Mouse (Mus musculus) CD4-positive, CD25-positive, alpha-beta regulatory T cell, adult 9 weeks (primary cell): ENCODE measurements around the gene Itga2b. TPM values are rescaled to one million over a fixed set of nuclear protein-coding genes. Genes with fewer than 3 reads are reported as not detected.

Experiments
- polyA plus RNA-seq: library from polyadenylated mRNA; unstranded; fragments of 100-300 nt; shearing (Covaris generic); gene quantifications from one replicate; pipeline ENCODE4 v1.2.1, GENCODE M21; 2017

Gene Itga2b
- polyA plus RNA-seq, result 2.0 TPM

DNA sequence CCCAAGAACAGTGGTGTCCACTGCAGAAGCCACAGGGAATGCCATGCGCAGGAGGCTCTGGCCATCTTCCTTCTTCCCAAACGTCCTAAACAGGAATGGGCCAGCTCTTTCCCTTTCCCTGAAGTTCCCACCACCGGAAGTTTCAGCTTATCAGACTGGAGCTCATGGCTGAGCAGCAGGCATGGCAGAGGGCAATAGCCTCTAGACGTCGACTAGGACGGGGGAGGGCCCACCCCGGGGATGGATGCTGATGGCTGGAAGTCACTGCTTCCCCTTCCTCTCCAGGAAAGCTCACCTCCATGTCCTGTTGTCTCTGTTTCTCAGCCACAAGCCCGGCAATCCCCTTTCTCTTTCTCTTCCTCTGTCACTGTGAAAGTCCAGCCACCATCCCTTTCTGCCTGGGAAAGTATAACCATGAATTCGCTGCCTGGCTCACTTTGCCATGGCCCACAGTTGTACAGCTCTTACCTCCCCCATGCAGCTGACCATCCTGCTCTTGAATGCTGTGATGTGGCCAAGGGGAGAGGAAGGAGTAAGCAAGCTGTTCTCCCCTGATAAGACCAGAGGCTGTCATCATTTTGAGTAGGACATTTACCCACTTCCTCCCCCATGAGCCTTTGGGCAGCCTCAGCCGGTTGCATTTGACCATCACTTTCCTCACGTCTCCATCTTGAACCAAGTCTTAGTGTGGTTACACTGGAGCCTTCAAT, at the start of gene Itga2b:
Gene Itga2b (minus strand): TSS at position 475 of the 710 bp plus-strand sequence.

DNA sequence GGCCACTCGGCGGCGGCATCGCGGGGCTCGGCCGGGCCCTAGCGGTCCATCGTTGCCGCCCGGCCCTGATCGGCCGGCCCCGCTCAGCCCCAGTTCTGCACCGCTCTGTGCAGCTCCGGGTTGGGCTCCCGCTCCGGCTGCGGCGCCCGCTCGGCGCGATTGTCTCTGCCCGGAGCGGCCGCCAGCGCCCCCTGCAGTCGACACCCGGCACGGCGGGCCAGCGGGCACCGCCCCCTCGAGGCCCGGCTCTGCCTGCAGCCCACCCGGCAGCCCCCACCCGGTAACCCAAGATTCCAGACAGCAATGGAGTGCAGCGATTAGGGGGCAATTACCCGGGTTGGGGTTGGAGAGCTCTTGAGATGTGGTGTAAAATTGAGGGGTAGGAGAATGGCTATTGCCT, 22.4 kb downstream of the Itga2b start, which contains the start of gene Fam171a2:
Gene Fam171a2 (minus strand): TSS at position 186 of the 400 bp plus-strand sequence.

DNA sequence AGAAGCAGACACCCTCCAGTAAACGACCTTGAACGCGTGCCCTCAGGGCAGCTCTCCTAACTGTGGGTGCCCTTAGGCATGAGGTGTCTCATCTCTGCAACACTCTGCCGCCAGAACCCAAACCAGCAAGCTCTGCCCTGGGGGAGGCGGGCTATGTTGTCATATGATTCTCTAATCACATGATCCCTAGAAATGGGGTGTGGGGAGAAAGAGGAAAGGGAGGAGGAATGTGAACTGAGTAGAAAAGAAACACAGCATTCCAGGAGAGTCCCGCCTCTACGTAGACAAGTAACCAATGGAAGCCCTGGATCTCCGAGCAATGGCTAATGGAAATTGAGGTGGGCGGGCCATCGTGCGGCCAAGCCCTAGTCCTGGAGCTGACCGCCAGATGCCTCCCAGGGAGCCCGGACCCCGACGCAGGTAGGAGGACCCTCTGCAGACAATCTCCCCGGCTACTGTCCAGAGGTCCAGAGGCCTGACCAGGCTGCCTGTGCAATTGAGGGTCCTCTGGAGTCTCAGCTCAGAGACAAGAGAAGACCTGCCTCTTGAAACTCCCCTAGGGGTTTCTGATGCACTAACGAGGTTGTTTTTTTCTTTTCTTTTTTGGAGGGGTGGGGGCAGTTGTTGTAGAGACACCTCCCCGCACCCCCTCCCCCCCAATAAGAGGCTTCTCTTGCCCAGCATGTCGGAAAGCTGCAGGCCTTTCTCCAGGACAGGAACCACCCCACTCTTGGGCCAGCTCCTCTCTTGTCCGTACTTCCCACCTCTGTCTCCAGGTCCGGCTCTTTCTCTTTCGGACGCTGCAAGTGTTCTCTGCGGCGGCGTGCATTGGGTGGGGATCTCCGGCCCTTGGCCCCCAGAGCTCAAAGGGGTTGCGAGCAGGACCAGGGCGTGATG, 39.6 kb downstream of the Itga2b start, which contains the start of gene Grn:
Gene Grn (plus strand): TSS at position 195 of the 897 bp plus-strand sequence.

GRCm38 (mm10) chr11:102407834-102408215, 62.1 kb downstream of the Itga2b start, which contains the start of gene Slc25a39:
Gene Slc25a39 (minus strand): TSS chr11:102407946.

Other genes with a start within 250 kb of the Itga2b start
- gene Hdac5, start 240.0 kb downstream of the Itga2b start, polyA plus RNA-seq, result 17.5 TPM
- gene BC030867, start 221.2 kb downstream of the Itga2b start, polyA plus RNA-seq, result 1.1 TPM
- not detected for gene Asb16, start 201.4 kb downstream of the Itga2b start, polyA plus RNA-seq
- gene Tmub2, start 185.2 kb downstream of the Itga2b start, polyA plus RNA-seq, result 66.1 TPM
- gene Atxn7l3, start 173.5 kb downstream of the Itga2b start, polyA plus RNA-seq, result 9.2 TPM
- gene Ubtf, start 150.4 kb downstream of the Itga2b start, polyA plus RNA-seq, result 71.5 TPM
- 0.79 TPM for gene Slc4a1, start 103.9 kb downstream of the Itga2b start, polyA plus RNA-seq
- 15.9 TPM for gene Rundc3a, start 76.7 kb downstream of the Itga2b start, polyA plus RNA-seq
- 32.8 TPM for gene Slc25a39, start 62.2 kb downstream of the Itga2b start, polyA plus RNA-seq
- 52.2 TPM for gene Grn, start 39.8 kb downstream of the Itga2b start, polyA plus RNA-seq
- gene Fam171a2, start 22.4 kb downstream of the Itga2b start, polyA plus RNA-seq, result not detected
- 81.4 TPM for gene Gpatch8, start 86.3 kb upstream of the Itga2b start, polyA plus RNA-seq
- gene Gm11627, start 109.3 kb upstream of the Itga2b start, polyA plus RNA-seq, result not detected
- not detected for gene Fzd2, start 134.3 kb upstream of the Itga2b start, polyA plus RNA-seq
- not detected for gene Meioc, start 193.6 kb upstream of the Itga2b start, polyA plus RNA-seq
- 44.1 TPM for gene Ccdc43, start 227.7 kb upstream of the Itga2b start, polyA plus RNA-seq